Mouse (Mus musculus): ENCODE measurements at regions not wholly inside any gene's neighbourhood (a gene's known extent, or its start where the extent isn't known, plus 50 kb on each side); places are given as distances from the start of the nearest gene placed in this dataset.

DNA sequence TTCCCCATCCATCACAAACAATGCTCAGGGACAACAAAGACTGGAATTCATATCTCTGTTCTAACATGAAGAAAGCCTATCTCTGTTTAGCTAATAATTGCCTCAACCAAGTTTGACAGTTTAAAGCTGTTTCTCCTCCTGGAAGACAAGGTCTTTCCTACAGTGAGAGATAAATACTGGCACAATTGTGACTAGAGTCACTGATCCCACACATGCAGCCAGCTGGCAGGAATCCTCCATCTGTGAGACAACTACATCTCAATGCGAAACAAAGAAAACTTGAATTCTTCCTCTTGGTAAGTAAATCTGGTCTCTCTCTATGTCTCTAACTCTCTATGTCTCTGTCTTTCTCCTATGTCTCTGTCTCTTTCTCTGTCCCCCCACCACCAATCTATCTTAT is 239.1 kb upstream of the Nsun2 start:
- no peak for DNase-seq

DNA sequence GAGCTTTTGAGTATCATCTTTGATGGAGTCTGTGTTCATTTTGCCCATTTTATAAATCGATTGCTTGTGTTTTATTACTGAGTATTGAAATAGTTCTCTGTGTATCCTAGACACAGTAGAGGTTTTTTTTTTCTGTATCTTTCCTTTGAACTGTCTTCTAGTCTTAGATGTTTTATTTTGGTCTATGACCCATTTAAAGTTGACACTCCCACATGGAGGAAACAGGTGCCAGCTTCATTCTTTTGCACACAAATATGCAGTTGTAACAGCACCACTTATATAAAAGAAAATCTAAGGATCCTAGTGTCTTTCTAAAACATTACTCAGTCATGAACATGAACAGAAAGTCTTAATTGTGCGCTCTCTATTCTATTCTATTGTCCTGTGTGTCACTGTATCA is 230.2 kb upstream of the Nsun2 start:
- DNase-seq, result no peak

DNA sequence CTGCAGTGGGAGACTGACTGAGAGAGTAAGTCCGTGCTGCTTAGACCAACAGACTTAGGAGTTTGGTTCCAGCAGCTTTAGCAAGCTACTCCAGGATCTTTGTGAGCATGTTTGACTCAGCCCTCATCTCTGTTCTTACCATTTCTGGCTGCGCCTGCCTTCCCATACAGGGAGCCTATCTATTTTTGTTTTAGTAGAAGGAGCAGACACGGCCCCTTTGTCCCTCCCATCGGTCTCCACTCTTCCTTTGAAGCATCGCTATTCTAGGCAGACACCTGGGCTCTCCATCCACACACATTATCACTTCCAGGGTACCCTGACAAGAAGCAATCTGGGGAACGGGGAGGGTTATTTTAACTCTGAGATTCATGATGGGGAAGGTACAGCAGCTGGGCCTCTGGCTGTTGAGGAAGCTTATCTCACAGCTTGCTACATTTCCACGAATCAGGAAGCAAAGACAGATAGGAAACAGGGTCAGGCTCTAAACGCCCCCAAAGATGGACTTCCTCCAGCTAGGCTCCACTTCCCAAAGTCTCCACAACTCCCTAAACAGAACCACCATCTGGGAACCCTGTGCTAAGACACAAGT is 203.0 kb upstream of the Nsun2 start:
- no peak for DNase-seq

DNA sequence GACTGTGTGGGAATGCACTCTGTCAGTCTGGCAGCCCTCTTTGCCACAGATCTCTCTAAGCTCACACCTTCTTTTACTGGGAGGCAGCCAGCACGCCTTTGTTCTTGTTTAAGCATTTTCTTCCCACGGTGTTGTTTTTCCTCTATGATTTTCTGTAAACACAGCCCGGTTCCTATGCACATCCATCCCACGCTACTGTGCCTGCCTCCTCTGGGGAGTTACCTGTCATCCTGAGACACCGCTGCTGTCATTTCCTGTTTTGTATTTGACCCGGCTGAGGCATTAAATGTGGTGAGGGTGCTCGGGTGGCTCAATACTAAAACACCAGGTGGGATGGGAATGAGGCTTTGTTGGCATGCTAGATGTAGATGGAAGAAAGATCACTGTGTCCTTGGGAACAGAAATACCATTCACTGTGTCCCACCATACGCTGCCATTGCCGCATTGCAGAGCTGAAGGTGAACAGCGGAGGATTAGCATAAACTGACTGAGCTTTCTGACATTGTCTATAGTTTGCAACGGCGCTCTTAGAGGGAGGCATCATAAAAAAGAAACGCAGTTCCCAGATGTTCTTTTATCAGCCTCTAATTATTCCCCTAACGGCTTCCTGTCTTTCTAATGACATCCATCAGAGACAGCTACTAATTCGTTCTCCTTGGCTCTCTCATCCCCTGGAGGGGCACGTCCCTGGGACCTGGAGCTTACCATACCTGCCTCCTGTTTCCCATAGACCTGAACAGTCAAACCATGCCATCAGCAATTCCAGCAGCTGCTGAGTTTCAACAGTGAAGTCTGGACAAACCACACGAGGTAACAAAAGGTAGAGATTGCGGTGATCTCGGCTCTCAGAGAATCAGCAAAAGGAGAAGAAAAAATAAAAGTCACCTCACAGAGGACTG is 201.8 kb upstream of the Nsun2 start:
- no peak for DNase-seq

GRCm38 (mm10) chr13:69343806-69344205 is 189.7 kb upstream of the Nsun2 start:
- DNase-seq, result no peak

DNA sequence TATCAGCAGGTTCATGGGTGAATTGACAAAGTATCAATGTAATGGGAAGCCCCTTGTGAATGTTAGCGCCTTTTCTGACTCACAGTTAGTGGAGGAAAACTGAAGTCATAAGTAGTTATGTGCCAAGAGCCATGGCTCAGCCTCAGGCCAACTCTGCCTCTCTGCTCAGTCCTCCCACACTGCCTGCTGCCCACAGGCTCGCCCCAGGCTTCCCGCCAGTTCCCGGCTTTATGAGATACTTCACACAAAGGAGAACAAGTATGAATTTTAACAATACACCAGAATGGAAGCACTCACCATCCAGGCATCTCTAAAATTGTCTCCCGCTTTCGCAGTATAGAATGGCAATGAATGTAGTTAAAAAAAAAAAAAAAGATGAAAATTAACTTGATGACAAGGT is 176.1 kb upstream of the Nsun2 start:
- DNase-seq, result no peak

- no peak for DNase-seq
These were observed 167.6 kb upstream of the Nsun2 start for GRCm38 (mm10) chr13:69365880-69366490.

- no peak for DNase-seq
These were observed 160.3 kb upstream of the Nsun2 start for GRCm38 (mm10) chr13:69373101-69373815.

- no peak for DNase-seq
These were observed 159.8 kb upstream of the Nsun2 start for GRCm38 (mm10) chr13:69373816-69374142.

DNA sequence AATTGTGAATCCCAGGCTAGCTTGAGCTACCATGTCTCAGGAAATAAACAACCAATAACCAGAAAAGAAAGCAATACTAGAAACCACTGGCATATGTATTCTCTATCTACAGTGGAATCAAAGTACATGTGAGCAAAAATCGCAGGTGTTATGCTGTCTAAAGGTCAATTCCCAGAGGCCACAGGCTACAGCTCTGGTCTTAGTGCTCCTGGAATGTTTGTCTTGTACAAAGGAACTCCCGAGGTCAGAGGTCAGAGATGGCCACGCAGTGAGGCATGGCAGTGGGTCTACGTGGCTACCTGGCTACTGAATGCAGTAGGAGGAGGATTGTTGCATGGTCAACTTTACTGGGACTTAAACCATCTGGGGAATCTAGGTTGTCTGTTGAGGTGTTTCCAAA is 153.1 kb upstream of the Nsun2 start:
- DNase-seq, result no peak

- no peak for DNase-seq
These were observed 148.8 kb upstream of the Nsun2 start for GRCm38 (mm10) chr13:69384767-69385166.

DNA sequence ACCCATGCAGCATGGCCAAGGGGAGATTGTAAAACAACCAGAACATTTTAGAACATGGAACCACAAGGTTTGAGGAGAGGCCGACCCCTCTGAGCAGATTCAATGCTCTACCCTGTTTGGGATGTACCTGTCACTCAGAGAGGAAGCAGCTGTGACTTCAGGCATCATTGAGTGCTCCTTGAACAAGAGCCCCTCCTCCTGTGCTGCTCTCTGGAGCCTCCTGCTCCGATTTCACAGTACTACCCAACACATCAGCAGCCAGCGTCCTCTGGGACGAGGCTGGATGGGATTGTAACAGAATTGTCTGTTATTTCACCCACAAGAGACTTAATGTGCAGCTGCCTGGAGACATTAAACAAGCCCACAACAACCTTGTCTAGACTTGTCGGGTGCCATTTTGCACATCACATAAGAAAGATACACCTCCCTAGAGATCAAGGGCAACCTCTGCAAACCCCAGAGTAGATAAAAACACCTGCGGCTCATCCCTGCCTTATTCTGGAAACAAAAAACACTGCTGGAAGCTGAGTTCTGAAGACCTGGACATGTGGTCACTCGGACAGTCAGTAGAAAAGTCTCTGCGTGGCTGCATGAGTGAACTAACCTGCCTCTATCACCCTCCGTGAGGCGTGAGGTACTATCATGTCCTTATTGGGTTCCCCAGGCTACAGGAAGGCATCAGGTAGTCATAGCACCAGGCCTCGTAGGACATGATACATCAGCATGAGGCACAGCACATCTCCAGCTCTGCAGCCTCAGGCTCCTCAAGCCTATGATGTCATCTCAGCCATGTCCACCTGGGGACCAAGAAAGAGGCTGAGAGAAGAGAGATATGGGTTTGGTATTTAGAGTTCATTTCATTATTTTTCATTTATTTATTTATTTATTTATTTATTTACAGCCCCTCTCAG is 140.4 kb upstream of the Nsun2 start:
- no peak for DNase-seq

GRCm38 (mm10) chr13:69394544-69394943 is 139.0 kb upstream of the Nsun2 start:
- no peak for DNase-seq

- no peak for DNase-seq
These were observed 123.2 kb upstream of the Nsun2 start for GRCm38 (mm10) chr13:69410359-69410758.

DNA sequence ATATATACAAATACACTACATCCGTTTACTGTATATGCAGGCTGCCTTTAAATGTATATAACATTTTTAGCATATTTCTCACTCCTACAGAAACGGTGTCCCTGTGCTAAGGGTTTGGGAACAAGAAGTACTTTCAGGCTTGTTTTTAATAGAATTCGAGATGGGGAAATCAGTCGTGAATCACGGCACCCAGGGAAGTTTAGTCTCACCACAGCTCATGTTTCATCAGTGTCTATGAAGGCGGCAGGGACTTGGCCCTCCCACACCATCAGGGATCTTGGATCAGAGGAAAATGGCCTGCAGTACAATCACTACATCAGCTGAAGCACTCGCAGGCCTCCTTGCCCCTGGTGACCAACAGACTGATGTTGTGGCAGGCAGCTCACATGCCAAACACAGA is 118.7 kb upstream of the Nsun2 start:
- DNase-seq, result no peak

DNA sequence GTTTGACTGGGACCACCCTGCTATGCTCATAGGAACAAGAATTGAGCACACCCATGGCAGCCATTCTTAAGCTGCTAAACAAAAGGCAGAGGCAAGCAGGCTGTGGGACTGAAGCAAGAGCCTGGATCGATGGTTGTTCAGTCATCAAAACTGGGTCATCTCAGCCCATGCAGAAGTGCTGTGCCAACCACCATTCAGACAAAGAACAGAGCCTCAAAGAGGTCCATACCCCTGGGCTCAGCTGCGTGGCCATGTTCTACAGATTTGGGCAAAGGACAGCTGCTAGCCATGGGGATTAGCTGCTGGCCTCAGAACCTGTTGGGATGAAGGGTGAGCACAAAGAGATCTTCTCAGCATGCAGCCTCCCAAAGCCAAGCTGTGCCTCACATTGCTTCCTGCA is 116.8 kb upstream of the Nsun2 start:
- DNase-seq, result no peak

GRCm38 (mm10) chr13:69417855-69418478 is 115.6 kb upstream of the Nsun2 start:
- DNase-seq, result no peak

DNA sequence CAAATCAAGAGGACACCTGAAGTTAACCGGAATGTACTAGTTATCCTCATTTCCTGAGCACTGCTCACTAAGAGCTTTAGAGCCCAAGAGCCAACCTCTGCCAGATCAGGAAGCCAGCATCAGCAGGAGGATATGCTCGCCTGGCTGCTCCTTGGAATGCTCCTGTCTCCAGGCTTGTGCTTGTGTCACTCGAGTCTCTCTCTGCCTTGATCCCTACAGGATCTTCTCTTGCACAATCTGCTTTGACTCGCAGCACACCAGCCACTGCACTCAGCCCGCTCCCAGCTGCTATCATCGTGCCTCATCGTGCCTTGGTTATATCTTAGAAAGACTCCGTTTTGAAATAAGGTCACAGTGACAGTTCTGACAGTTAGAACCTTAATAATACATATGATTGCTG is 113.4 kb upstream of the Nsun2 start:
- no peak for DNase-seq

DNA sequence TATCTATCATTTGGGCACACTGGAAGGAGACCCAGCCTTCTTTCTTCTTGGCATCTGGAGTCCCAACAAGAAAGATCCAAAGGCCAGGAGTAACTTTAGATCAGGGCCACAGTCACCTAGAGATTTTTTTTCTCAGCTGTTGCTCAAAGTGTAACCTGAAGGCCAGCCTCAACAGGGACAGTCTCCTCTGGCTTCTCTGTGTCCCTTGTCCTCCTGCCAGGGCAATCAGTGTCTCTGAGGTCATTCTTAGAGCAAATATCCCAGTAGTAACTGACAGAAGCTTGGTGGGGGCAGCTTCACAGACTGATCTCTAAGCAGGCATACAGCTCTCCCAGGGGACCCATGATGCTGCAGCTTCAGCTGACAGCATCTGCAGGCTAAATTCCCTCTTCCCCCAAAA is 111.6 kb upstream of the Nsun2 start:
- DNase-seq, result no peak

GRCm38 (mm10) chr13:69426117-69426516 is 107.4 kb upstream of the Nsun2 start:
- DNase-seq, result peak; percentile 57

DNA sequence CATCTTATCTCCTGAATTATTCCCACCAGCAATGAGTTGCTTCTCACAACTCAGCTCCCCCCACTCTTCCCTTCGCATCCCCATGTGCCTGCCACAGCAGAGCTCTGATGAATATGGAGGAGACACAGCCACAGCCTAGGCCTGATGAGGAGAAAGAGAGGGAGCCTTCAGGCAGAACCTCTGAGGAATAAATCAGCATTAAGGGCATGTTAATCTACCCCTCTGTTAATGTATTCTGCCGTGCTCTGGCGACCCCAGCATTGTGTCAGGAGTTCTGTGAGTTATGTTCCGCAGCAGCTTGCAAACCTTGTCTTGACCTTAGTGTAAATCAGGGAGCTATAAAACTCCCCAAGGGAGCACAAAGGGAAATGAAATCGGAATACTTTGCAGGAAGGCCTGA is 104.0 kb upstream of the Nsun2 start:
- DNase-seq, result no peak
